Mouse (Mus musculus) erythroid progenitor cell, adult 5-6 weeks (primary cell): ENCODE measurements around the gene Ciita. TPM values are rescaled to one million over a fixed set of nuclear protein-coding genes. Genes with fewer than 3 reads are reported as not detected.

ENCODE experiments used
- ATAC-seq: replicated peaks from 2 replicates; pipeline ENCODE4 v1.8.0; 2016; ENCODE audit warnings: moderate number of reproducible peaks, mild to moderate bottlenecking, moderate TSS enrichment, inconsistent platforms; ENCODE audit not compliant: poor library complexity, low FRiP score, severe bottlenecking
- total RNA-seq, 2 experiments: library from RNA; stranded (forward) in 1 of 2; stranded (reverse) in 1 of 2; fragments of 150-400 nt in 1 of 2; fragments of 186-747, 209-891 nt in 1 of 2; gene quantifications; 2 replicates each; pipeline versions ENCODE4 v1.2.3 to v1.2.4; 2015 to 2017; ENCODE audit warnings: low replicate concordance in 2 of 2

Ciita gene
- total RNA-seq (2015; ENCODE audit: low replicate concordance): 0.36 and 0.84 TPM in 2 replicates
- total RNA-seq (2017; ENCODE audit: low replicate concordance): 0.26 and 0.30 TPM in 2 replicates

GRCm38 (mm10) chr16:10479857-10480256, at the start of gene Ciita:
Gene Ciita (plus strand): TSS chr16:10480059.
- ATAC-seq: no peak

GRCm38 (mm10) chr16:10431911-10432310, 47.9 kb upstream of the Ciita start:
- ATAC-seq: no peak

- ATAC-seq: no peak
These were observed 47.5 kb upstream of the Ciita start for GRCm38 (mm10) chr16:10432387-10432786.

GRCm38 (mm10) chr16:10433344-10433743, 46.5 kb upstream of the Ciita start:
- ATAC-seq: no peak

GRCm38 (mm10) chr16:10436166-10436565, 43.7 kb upstream of the Ciita start:
- ATAC-seq: no peak

- ATAC-seq: no peak
These were observed 41.8 kb upstream of the Ciita start for GRCm38 (mm10) chr16:10438055-10438454.

GRCm38 (mm10) chr16:10441328-10441727, 38.5 kb upstream of the Ciita start:
- ATAC-seq: no peak

- ATAC-seq: no peak
These were observed 38.1 kb upstream of the Ciita start for GRCm38 (mm10) chr16:10441761-10442160.

GRCm38 (mm10) chr16:10443723-10444122, 36.1 kb upstream of the Ciita start:
- ATAC-seq: no peak

- ATAC-seq: no peak
These were observed 33.1 kb upstream of the Ciita start for GRCm38 (mm10) chr16:10446573-10447263.

GRCm38 (mm10) chr16:10447264-10447594, 32.6 kb upstream of the Ciita start, which contains the start of gene Tvp23a:
Gene Tvp23a (minus strand): TSS chr16:10447362.
- ATAC-seq: no peak

GRCm38 (mm10) chr16:10447781-10448180, 32.1 kb upstream of the Ciita start:
- no peak for ATAC-seq

GRCm38 (mm10) chr16:10448931-10449330, 30.9 kb upstream of the Ciita start:
- no peak for ATAC-seq

GRCm38 (mm10) chr16:10451906-10452305, 28.0 kb upstream of the Ciita start:
- no peak for ATAC-seq

GRCm38 (mm10) chr16:10452445-10452896, 27.4 kb upstream of the Ciita start:
- ATAC-seq: no peak

GRCm38 (mm10) chr16:10453872-10454582, 25.8 kb upstream of the Ciita start:
- no peak for ATAC-seq

- ATAC-seq: no peak
These were observed 25.3 kb upstream of the Ciita start for GRCm38 (mm10) chr16:10454583-10454974.

GRCm38 (mm10) chr16:10460188-10460587, 19.7 kb upstream of the Ciita start:
- ATAC-seq: no peak

- no peak for ATAC-seq
These were observed 18.7 kb upstream of the Ciita start for GRCm38 (mm10) chr16:10461178-10461577.

- no peak for ATAC-seq
These were observed 14.7 kb upstream of the Ciita start for GRCm38 (mm10) chr16:10465011-10465681.
